Mouse (Mus musculus): ENCODE measurements at regions not wholly inside any gene's neighbourhood (a gene's known extent, or its start where the extent isn't known, plus 50 kb on each side); places are given as distances from the start of the nearest gene placed in this dataset.

DNA sequence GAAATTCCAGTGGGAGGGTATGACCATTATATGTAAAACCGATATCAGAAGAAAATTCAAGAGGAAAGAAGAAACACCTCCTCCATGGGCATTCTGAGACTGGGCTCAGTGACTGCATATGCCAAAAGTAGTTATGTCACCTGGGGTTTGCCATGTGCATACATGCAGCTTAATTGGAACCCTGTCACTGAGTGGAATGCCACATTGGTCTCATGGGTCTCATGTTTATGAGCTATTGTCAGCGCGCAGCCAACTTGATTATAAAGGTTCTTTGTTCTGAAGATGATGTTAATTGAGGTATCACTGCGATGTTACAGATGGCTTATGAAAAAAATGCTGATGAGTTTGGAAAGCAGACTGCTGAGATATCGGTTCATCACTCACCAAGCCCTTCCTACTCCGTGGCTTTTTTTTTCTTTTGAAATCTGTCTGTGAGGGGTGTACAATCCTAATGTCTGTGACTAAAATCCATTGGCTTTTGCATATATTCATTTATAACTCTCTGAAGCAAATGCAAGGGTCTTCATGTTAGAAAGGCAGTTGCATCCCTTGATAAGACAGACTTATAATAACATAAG is 52.3 kb upstream of the Trp63 start:
- no peak overlapping the region for H3K4me3 ChIP-seq
- no peak overlapping the region for H3K4me2 ChIP-seq (ENCODE audit: low read depth)
- TF ChIP-seq REST (IDR thresholded peaks at IDR 0.05; ENCODE audit: insufficient read depth, insufficient read length) = no peak
- no peaks in the 10 kb centered on the region for H3K36me3 ChIP-seq (ENCODE audit: control insufficient read depth, insufficient read depth)
- H3K79me2 ChIP-seq (ENCODE audit: control insufficient read depth, insufficient read depth) = no peaks in the 10 kb centered on the region
- H3K27me3 ChIP-seq (ENCODE audit: control insufficient read depth, insufficient read depth, insufficient read length) = no peaks in the 10 kb centered on the region
- H3ac ChIP-seq (ENCODE audit: control insufficient read depth, insufficient read length) = no peak overlapping the region
